In the genomic region with DNA sequence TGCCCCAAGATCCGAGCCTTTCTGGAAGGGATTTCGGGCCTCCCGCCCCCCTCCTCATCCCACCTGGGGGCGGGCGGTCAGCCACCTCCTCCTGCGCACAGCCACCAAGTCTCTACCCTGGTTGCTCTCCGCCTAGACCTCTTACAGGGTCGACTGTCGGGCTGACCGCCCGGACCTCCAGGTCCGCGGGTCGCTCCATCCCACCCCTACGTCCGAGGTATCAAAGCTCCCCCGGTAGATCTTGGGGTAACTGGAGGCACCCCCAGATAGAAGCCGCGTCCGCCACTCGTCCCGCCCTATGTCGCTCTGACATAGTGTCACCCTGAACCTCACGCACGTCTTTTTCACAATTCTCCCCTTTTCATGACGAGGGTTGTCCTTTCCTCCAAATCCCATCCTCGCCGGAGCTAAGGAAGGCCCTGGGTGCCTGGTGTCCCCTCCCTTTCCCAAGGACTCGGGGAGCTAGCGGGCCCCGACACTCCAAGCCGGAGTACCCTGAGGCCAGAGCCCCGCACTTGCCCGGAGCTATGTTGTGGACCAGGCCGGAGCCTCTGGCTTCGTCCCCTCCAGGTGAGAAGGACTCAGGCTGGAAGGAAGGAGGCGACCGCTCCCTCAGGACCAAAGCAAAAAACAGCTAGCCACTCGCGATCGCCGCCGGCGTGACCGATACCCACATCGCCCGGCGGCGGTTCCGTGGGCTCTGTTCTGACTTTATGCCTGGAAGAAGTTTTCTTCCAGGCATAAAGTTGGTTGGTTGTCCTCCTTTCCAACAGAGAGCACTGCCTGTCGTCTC, we compare ENCODE assay signal across 8 mouse cellular contexts.
DNase-seq lines count a peak whose midpoint lies in the region; ATAC-seq and TF ChIP-seq lines count a peak whose summit lies in the region.

No protein-coding gene starts in this region.

- no peaks in the 10 kb centered on the region for H3K36me3 ChIP-seq in liver, adult 2 months (ENCODE audit: control insufficient read depth, insufficient read depth, low read length)
- H3K36me3 ChIP-seq in forebrain, embryonic 11.5 days (ENCODE audit: control insufficient read depth, insufficient read depth, low read length), result no peaks in the 10 kb centered on the region
- H3K36me3 ChIP-seq in hindbrain, embryonic 13.5 days, result no peaks in the 10 kb centered on the region
- H3K36me3 ChIP-seq in liver, embryonic 13.5 days, result no peaks in the 10 kb centered on the region
- H3K36me3 ChIP-seq in neural tube, embryonic 14.5 days (ENCODE audit: control insufficient read depth, insufficient read depth, low read length), result no peaks in the 10 kb centered on the region

- 2% methylated on average over 51 of the region's 51 CpGs for WGBS in liver, adult 2 months
- under 1% methylated on average over 51 of the region's 51 CpGs for WGBS in forebrain, embryonic 11.5 days
- WGBS in hindbrain, embryonic 13.5 days, result under 1% methylated on average over 51 of the region's 51 CpGs
- 1% methylated on average over 51 of the region's 51 CpGs for WGBS in liver, embryonic 13.5 days (ENCODE audit: insufficient replicate concordance)
- WGBS in neural tube, embryonic 14.5 days, result under 1% methylated on average over 51 of the region's 51 CpGs

- ATAC-seq in forebrain, embryonic 11.5 days (replicated peaks; ENCODE audit: low FRiP score), result peak; percentile 61
- ATAC-seq in hindbrain, embryonic 13.5 days (ENCODE audit: low FRiP score), result peak; percentile 74
- ATAC-seq in liver, embryonic 13.5 days (ENCODE audit: low read depth), result no peak
- ATAC-seq in neural tube, embryonic 14.5 days (ENCODE audit: low read depth), result peak; percentile 58

- no peak for TF ChIP-seq CTCF in liver, adult 2 months (IDR thresholded peaks at IDR 0.05; ENCODE audit: low read depth, low read length)
- no peak for TF ChIP-seq CTCF in bone marrow macrophage, adult 2 months (IDR thresholded peaks at IDR 0.05; ENCODE audit: low read depth, low read length)

- H3K4me1 ChIP-seq in liver, adult 2 months (ENCODE audit: control insufficient read depth, insufficient read depth, low read length), result peaks cover 5% of the 10 kb centered on the region; the same call in 1 of the 2 replicates
- H3K4me1 ChIP-seq in bone marrow macrophage, adult 2 months (ENCODE audit: control insufficient read depth, insufficient read depth, low read length), result peaks cover 11% of the 10 kb centered on the region
- H3K4me1 ChIP-seq in forebrain, embryonic 11.5 days (replicated peaks; ENCODE audit: control insufficient read depth, insufficient read depth, low read length), result peaks cover 13% of the 10 kb centered on the region; the same call in 1 of the 2 replicates
- H3K4me1 ChIP-seq in hindbrain, embryonic 13.5 days (replicated peaks), result peaks cover 22% of the 10 kb centered on the region
- peaks cover 18% of the 10 kb centered on the region for H3K4me1 ChIP-seq in liver, embryonic 13.5 days (replicated peaks)
- peaks cover 13% of the 10 kb centered on the region; the same call in 1 of the 2 replicates for H3K4me1 ChIP-seq in neural tube, embryonic 14.5 days (ENCODE audit: control insufficient read depth, insufficient read depth, low read length)

- peaks cover 20% of the 10 kb centered on the region for H3K27me3 ChIP-seq in liver, adult 2 months (ENCODE audit: control insufficient read depth, insufficient read depth, low read length)
- peaks cover 39% of the 10 kb centered on the region for H3K27me3 ChIP-seq in forebrain, embryonic 11.5 days (ENCODE audit: control insufficient read depth, insufficient read depth, low read length)
- H3K27me3 ChIP-seq in hindbrain, embryonic 13.5 days, result peaks cover 62% of the 10 kb centered on the region
- peaks cover 52% of the 10 kb centered on the region for H3K27me3 ChIP-seq in liver, embryonic 13.5 days
- H3K27me3 ChIP-seq in neural tube, embryonic 14.5 days (ENCODE audit: control insufficient read depth, insufficient read depth, low read length), result peaks cover 19% of the 10 kb centered on the region

- no peaks in the 10 kb centered on the region for H3K9me3 ChIP-seq in forebrain, embryonic 11.5 days (ENCODE audit: control insufficient read depth, low read length)
- H3K9me3 ChIP-seq in hindbrain, embryonic 13.5 days, result no peaks in the 10 kb centered on the region
- no peaks in the 10 kb centered on the region for H3K9me3 ChIP-seq in liver, embryonic 13.5 days (replicated peaks)
- H3K9me3 ChIP-seq in neural tube, embryonic 14.5 days (ENCODE audit: control insufficient read depth, low read length), result no peaks in the 10 kb centered on the region

- H3K79me2 ChIP-seq in liver, adult 2 months (ENCODE audit: control insufficient read depth, insufficient read depth, low read length), result no peaks in the 10 kb centered on the region

- TF ChIP-seq POLR2A in liver, adult 2 months (IDR thresholded peaks at IDR 0.05; ENCODE audit: extremely low read depth, insufficient read depth, low read length), result no peak
- no peak for TF ChIP-seq POLR2A in bone marrow macrophage, adult 2 months (IDR thresholded peaks at IDR 0.05; ENCODE audit: borderline replicate concordance, low read depth, low read length)

- DNase-seq in liver, adult 2 months (ENCODE audit: extremely low read depth, low read depth, low spot score), result no peak
- DNase-seq in liver, result no peak
- no peak for DNase-seq in forebrain, embryonic 11.5 days (ENCODE audit: low spot score)
- DNase-seq in liver, embryonic 13.5 days, result no peak
- DNase-seq in frontal cortex, postnatal 14 days (ENCODE audit: low spot score in 2 of 2), result no peak

- no peak overlapping the region for H3K27ac ChIP-seq in liver, adult 2 months (replicated peaks; ENCODE audit: insufficient read depth, low read depth, low read length)
- H3K27ac ChIP-seq in bone marrow macrophage, adult 2 months (ENCODE audit: insufficient read depth, low read depth, low read length), result peak overlapping the region; percentile 63
- H3K27ac ChIP-seq in forebrain, embryonic 11.5 days (ENCODE audit: low read depth, low read length), result no peak overlapping the region
- H3K27ac ChIP-seq in hindbrain, embryonic 13.5 days, result no peak overlapping the region
- no peak overlapping the region for H3K27ac ChIP-seq in liver, embryonic 13.5 days
- no peak overlapping the region for H3K27ac ChIP-seq in neural tube, embryonic 14.5 days (ENCODE audit: low read depth, low read length)

- H3K4me2 ChIP-seq in forebrain, embryonic 11.5 days (ENCODE audit: low read depth, low read length, severe bottlenecking), result peak overlapping the region; percentile 65
- H3K4me2 ChIP-seq in hindbrain, embryonic 13.5 days, result peak overlapping the region; percentile 71
- H3K4me2 ChIP-seq in liver, embryonic 13.5 days, result peak overlapping the region; percentile 70
- peak overlapping the region; percentile 54 for H3K4me2 ChIP-seq in neural tube, embryonic 14.5 days (ENCODE audit: low read depth, low read length)

- H3K4me3 ChIP-seq in liver, adult 2 months (ENCODE audit: insufficient read depth, low read depth, low read length), result peak overlapping the region; percentile 44
- peak overlapping the region; percentile 62 for H3K4me3 ChIP-seq in bone marrow macrophage, adult 2 months (ENCODE audit: insufficient read depth, low read length)
- H3K4me3 ChIP-seq in forebrain, embryonic 11.5 days (ENCODE audit: low read depth, low read length), result peak overlapping the region; percentile 33
- H3K4me3 ChIP-seq in hindbrain, embryonic 13.5 days, result peak overlapping the region; percentile 40
- peak overlapping the region; percentile 53 for H3K4me3 ChIP-seq in liver, embryonic 13.5 days (replicated peaks)
- H3K4me3 ChIP-seq in neural tube, embryonic 14.5 days (ENCODE audit: low read depth, low read length), result peak overlapping the region; percentile 33

- H3K9ac ChIP-seq in liver, adult 2 months (ENCODE audit: low read depth, low read length), result peak overlapping the region; percentile 9; the same call in 1 of the 2 replicates
- peak overlapping the region; percentile 29; the same call in 1 of the 2 replicates for H3K9ac ChIP-seq in forebrain, embryonic 11.5 days (ENCODE audit: low read length)
- H3K9ac ChIP-seq in hindbrain, embryonic 13.5 days, result peak overlapping the region; percentile 68
- peak overlapping the region; percentile 50; the same call in 1 of the 2 replicates for H3K9ac ChIP-seq in liver, embryonic 13.5 days
- peak overlapping the region; percentile 48; the same call in 1 of the 2 replicates for H3K9ac ChIP-seq in neural tube, embryonic 14.5 days (replicated peaks; ENCODE audit: low read depth, low read length)

Comparison
In these comparisons a context has a peak if more than half of its experiments do, and no peak if none do; other contexts are left out.
1. H3K9ac ChIP-seq: peak in every context shown above with its lines; median percentile 68 in hindbrain, embryonic 13.5 days; 50 in liver, embryonic 13.5 days; 48 in neural tube, embryonic 14.5 days; 29 in forebrain, embryonic 11.5 days; 9 in liver, adult 2 months.